Mouse (Mus musculus) T-helper 2 cell (primary cell): ENCODE results near the gene Ugcg.

Experiments used
- in situ Hi-C: fragments of 300-600 bp; cut with MboI, MseI; formaldehyde crosslinking; loops from one replicate; pipeline ENCODE4 v1.15.1; 2025; ENCODE audit warnings: high pct_unique_total_duplicates

Ugcg gene

DNA sequence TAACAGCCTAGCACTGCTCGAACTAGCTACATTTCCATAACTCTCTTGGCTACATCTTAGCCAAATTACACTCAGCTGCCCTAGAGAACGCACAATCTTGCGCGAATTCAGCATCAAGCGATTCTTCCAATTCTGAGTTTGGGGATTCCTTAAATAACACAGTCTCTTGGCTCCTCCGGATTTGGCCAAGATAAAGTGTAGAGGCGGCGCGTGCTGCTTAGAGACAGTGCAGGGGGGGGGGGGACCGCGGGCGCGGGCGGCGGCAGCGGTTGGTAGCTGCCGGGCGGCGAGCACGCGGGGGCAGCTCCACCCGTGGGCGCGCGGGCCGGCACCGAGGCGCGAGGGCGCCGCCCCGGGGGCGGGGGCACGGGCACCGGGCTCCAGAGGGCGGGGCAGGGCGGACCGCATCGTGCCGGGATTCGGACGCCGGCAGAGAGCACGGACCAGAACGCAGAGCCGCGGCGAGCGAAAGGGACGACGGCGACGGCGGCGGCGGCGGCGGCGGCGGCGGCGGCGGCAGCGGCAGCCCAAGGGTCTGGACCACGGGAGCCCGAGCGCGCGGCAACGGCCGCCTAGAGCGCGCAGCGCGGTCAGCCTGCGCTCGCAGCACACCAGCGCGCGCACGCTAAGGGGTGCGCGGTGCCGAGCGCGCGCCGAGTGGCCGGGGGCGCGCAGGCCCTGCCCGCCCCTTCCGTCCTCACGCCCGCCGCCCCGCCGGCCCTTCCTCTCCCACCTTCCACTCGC lies at the start of gene Ugcg:
Gene Ugcg, plus strand, starts transcription at position 456 of the 744 bp plus-strand sequence.
- in situ Hi-C loops, result no loop called here

DNA sequence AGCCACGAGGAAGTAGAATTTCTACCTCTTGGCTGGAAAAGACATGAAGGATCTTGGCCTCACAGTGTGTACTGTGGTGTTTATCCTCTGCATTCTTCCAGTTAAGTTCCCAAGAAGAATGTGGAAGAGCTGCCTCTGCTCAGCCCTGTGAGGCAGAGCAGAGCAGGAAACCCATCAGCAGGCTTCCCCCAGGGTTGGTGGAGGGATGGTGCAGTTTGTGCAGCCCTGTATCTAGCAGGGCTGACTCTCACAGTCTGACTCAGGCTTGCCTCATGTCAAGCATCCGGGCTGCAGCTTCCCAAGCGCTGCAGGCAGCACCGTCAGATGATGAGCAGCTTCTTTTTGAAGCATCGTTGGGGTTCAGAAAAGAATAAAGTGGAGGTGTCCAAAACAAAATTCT lies 40.0 kb upstream of the Ugcg start:
- in situ Hi-C loops, result no loop called here

DNA sequence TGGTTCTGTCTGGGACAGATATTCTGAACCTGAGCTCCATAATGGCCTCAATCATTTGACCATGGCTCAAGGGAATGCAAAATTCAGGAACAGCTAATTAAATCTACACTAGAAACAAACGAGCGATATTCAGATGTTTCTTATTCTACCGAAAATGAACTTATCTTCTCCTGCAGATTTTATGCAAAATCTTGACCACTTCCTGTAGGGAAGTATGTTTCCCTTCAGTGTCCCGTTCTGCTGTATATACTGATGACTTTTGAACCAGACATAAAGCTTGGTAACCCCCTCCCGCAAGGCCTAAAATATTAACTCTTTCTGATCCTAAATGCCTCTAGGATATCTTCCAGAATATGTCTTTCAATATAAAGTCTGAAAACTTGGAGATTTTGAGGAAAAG lies 38.1 kb upstream of the Ugcg start:
- in situ Hi-C loops, result no loop called here

DNA sequence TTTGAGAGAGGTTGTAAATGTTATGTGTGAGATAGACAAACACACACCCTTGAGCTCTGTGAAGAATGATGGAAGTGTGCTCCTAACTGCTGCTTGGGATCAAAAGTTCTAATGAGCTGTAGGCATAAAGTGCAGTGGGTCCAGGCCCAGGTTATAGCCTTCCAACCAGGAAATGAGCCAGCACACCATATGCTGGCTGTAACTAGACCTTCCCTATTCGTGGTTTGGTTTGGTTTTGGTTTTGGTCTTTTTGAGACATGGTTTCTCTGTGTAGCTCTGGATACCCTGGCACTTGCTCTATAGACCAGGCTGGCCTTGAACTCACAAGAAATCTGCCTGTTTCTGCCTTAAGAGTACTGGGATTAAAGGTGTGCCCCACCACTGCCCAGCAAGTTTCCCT lies 37.1 kb upstream of the Ugcg start:
- in situ Hi-C loops, result no loop called here

DNA sequence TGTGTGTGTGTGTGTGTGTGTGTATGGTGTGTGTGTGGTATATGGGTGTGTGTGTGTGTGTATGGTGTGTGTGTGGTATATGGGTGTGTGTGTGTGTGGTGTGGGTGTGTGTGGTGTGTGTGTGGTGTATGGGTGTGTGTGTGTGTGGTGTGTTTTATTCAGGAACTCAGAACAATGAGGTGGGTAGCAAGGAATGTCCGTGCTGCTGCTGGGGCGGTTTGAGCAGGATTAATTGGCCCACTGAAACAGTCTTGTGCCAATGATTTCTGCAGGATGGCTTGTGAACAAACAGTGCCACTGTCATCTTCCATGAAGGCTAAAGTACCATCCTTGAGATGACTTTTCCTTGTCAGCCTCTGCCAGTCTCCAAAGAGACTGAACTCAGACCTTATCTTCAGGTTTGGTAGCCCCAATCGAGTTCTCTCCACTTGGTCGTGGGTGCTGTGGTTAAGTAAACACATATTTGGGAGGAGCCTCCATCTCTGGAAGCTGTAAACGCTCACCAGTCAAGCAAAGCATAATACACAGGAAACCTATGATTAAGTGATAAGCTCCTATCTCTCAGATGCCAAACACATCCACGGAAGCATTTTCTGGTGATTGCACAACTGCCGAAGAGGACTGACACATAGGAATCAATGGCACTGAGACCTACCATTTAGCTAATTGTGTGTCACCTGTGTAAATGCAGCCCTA lies 32.0 kb upstream of the Ugcg start:
- in situ Hi-C loops, result no loop called here

DNA sequence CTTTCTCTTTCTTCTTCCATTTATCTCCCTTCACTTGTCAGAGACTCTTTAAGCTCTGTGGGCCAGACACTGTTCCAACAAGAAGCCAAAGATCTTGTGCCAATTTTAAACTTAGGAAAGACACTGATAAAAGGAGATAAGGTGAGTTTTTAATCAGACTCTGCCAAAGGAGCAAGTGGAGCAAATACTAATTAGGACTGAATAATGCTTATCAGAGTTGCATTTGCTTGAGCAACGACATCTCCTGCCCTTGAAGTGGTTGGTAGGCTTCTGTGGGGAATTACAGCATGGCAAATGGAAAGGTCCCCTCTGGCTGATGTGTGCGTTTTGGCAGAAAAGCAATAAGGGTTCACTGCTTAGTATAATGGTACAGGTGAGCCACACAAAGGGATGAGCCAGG lies 31.4 kb upstream of the Ugcg start:
- in situ Hi-C loops, result no loop called here

DNA sequence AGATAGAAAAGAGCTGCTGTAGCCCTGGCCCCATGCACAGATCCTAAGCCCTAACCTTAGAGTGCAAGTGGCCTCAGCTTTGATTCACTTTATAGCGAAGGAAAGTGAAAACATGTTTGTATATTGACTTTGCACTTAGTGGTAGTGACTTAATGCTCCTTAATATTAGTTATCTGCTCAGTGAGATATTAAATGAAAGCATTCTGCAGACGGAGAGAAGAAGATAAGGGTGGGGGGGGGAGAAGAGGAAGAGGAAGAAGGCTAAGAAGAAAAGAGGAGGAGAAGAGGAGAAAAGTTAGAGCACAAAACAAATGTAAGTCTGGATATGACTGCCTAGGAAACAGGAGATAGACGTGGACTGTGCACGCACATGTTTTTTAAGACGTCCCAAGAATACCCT lies 28.8 kb upstream of the Ugcg start:
- in situ Hi-C loops, result loop anchor here (10.0 kb wide), 1 partner anchor 55 kb away; no protein-coding TSS in a partner anchor

DNA sequence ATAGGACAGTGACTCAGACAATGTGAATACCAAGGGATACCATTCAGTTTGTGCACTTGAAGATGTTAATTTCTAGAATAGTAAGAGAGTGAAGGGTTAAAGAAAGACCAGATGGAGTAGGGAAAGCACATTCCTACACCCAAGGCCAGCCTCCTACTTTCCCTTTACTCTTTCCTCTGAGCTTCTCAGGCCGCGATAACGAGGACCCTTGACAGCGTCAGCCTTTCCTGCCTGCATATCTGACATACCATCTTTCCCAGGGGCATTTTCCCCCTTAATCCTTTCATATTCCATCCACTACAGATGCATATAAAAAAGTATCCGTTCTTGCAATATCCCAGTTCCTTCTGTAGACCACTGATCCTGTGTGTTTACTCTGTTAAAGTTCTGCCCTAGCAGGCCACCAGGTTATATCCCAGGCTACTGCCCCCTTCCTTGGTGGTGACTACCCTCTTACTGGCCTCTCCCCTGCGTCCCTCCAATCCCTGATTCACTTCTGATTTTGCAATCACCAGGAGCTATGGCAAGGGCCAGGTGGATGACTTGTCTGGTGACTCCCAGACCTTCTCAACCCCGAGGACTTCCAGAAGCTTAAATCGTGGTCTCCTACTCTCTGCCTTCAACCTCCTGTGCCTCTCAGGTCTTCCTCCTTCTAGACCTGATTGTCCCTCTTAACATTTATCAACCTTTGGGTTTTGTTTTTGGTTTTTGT lies 27.9 kb upstream of the Ugcg start:
- in situ Hi-C loops, result loop anchor here (10.0 kb wide), 1 partner anchor 56 kb away; no protein-coding TSS in a partner anchor

DNA sequence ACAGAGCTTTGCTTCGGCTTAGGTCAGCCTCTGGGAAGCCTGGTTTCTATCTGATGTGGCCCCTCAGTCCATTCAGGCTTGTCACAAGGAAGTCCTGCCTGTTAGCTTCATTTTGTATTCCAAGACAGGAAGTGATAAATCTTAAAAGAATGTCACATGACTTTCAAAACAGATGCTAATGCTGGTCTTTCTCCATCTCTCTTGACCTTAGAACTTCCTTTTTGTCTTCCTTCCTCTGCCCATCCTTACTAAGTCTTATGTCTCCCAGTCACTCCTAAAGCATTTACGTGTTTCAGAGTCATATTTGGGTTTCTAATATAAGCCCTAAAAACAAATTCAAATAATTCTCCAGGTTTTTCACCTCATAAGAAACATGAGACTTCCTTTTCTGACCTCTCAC lies 25.0 kb upstream of the Ugcg start:
- in situ Hi-C loops, result loop anchor here (10.0 kb wide), 1 partner anchor 59 kb away; no protein-coding TSS in a partner anchor

DNA sequence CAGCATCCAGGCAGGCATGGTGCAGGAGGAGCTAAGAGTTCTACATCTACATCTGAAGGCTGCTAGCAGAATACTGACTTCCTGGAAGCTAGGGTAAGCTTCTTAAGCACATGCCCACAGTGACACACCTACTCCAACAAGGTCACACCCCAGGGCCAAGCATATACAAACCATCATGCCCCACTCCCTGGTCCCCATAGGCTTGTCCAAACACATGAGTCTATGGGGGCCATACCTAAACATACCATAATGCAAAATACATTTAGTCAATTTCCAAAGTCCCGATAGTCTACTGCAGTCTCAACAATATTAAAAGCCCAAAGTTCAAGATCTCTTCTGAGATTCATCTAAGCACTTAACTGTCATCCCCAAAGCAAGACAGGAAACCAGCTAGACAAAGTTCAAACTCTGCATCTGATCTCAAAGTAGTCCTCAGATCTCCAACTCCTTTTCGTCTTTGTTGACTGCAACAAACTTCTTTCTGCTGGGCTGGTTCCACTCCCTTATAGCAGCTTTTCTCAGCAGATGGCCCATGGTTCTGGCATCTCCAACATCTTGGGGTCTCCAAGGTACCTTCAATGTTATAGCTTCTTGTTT lies 21.7 kb upstream of the Ugcg start:
- in situ Hi-C loops, result loop anchor here (10.0 kb wide), 1 partner anchor 63 kb away; no protein-coding TSS in a partner anchor

DNA sequence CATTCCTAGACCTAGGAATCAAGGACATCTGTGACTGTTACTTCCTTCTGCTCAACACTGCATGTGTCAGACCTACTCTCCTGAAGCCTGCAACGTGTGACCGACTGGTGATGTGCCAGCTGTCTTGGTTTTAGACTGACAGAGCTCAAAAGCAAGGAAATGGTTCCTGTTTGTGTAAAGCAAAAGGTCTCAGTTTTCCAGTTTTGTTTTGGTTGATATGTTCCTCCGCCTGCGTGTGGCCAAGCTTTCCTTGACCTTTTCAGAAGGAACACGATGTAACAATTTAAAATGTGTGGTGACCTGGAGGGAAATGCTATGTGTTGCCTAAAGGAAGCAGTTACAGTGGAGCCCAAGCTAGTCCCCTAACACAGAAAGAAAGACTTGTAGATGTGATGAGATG lies 19.1 kb upstream of the Ugcg start:
- in situ Hi-C loops, result loop anchor here (10.0 kb wide), 1 partner anchor 65 kb away; no protein-coding TSS in a partner anchor

DNA sequence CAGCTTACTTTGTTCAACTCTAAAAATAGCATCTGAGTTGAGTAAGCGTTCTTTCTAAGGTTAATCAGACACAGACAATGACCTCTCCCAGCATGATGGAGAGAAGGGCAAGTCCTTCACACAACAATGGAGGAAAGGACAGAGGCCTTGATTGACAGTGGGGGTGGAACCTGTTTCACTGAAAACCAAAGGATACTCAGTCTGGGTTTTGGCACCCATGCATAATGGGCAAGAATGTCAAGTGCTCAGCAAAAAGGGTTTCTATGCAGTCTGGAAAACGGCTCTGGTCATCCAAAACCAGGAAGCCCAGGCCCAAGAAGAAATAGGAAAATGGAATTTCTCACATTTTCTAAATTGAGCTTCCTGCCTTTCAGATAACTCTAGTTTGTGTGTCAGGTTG lies 16.4 kb upstream of the Ugcg start:
- in situ Hi-C loops, result no loop called here

DNA sequence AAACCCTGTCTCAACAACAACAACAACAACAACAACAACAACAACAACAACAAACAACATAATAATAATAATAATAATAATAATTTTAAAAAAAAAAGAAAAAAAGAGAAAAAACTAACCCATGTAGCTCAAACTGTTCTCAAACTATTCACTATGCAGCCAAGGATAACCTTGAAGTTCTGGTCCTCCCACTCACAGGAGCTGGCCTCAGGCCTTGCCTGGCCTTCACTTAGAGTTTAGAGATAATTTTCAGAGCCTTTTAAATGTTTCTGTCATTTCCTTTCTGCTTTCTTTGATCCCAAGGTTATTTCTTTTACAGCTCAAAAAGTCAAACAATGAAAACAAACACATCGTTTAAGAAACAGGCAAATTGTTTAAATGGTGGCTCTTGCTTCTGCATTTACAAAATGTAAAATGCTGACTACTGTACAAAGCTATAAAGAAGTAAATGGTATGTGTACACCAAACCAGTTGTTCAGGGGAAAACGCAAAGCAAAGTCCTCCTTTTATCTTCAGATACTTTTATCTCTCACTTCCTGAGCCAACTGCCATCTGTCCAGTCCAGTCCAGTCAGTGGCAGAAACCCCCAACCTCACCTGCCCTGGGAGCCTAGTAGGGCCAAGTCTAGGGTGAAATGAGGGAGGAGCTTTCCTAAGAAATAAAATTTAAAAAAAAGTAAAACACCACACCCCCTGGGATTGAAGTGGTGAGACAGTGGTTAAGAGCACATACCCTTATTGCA lies 15.7 kb upstream of the Ugcg start:
- in situ Hi-C loops, result no loop called here

DNA sequence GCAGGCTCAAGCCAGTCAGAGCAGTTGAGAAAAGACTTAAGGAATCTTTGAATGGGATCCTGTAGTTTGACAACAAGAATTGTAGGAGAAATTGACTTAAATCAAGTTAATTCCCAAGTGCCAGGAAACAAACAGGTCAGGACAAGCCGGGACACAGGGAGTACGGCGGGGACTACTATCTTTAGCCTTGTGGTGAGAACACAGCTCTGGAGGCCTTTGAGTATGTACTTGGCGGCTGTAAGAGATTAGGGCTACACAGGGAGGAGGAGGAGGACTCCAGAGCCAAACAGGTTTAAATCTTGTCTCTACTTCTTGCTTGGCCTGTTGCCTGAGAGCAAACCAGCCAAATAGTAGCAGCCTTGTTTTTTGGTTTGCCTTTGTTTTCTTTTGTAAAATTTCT lies 14.1 kb upstream of the Ugcg start:
- in situ Hi-C loops, result no loop called here

DNA sequence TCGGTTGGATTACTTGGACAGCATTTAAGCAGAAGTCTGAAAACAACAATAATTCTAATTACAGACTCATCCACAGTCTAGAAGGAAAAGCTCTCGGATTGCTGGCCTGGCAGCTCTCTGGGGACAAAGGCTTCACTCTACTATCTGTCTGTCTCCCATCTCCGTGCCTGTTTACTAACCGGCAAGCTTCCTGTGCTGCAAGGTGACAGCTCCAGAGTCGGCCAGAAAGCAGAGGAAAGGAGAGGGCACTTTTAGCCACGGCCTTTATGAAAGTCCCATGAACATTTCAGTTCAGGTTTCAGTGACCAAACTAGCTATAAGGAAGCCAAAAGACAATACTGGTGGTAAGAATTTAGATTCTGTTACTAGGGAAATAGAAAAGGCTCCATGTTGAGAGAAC lies 13.1 kb upstream of the Ugcg start:
- in situ Hi-C loops, result no loop called here

DNA sequence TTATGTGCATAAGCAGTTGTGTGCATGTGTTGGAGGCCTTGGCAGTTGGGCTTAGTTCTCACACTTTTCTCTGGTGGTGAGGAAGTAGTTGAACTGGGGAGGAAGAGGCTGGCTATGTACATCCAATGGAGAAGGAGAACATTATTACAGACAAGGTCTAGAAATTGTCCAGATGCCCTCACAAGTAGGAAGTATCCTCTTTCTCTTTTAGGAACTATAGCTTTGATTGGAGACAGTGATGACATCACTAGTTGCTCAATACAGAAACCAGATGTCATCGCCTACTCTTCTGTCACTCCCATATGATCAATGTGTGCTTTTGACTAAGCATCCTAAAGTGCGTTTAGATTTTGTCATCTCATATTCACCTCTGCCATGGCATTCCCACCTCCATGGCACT lies 11.5 kb upstream of the Ugcg start:
- in situ Hi-C loops, result no loop called here

DNA sequence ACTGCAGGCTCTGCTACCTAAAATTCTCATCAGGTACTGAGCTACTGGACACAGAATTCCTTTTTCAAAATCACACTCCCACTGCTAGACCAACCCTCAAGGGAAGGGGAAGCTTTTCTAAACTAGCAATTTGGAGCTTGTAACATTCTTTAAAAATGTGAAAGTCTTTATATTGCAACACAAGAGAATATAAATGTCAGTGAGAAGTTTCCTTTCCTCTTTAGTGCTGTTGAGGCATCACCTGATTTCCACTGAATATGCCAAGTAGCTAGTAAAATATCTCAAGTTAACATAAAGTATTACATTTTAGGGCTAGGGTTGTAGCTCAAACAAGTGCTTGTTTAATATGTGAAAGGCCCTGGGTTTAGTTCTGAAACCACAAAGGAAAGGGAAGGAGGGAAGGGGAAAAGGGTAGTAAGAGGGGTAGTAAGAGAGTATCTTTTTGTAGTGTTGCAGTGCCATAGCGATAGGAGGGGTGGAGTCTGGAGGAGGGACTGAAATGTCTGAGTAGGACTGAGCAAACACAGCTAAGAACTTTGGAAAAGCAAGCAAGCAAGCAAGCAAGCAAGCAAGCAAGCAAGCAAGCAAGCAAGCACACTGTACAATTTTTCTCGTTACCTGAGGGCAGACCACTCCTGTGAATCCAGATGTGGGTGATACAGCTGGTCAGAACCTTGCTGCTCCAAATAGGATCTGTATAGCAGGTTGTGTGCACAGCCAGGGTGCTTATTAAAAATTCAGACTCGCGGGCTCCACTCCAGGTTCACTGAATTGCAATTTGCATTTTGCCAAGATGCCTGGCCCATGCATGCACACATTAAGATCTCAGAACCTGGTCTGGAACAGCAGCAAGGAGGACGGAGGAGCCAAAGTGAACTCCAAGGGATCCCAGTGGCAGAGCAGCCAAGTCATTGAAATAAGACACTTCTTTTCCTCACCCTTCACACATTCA lies 7.5 kb upstream of the Ugcg start:
- in situ Hi-C loops, result no loop called here

DNA sequence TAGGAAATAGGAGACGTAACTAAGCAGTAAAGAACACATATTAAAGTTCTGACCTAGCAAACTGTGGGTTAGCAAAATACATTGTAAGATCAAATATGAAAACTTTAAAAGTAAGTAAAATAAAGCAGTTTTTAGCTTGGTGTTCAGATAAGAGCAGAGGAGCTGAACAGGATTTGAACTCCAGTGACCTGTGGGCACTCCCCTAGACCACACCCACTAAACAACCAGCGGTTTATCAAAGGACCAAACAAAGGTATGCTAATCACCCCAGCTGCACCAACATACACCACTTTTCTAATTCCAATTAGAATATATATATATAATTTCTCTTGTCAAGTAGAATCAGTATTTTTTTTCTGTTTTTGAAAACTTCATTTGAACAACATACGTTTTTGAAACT lies 3.4 kb upstream of the Ugcg start:
- in situ Hi-C loops, result no loop called here

DNA sequence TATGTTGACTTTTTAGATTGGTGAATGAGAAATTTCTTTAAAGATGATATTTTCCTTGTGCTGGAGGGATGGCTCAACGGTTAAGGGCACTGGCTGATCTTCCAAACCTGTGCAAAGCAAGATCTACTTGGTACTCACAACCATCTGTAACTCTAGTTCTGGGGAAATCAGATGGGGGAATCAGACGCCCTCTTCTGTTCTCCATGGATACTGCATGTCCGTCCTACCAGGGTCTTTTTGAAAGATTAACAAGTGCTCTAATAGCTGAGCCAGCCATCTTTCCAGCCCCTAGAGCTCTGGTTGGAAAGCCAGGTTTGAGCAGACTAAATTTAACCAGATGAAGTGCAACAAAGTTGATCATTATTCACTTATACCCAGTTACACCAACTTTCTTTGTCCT lies 1.8 kb upstream of the Ugcg start:
- in situ Hi-C loops, result no loop called here

DNA sequence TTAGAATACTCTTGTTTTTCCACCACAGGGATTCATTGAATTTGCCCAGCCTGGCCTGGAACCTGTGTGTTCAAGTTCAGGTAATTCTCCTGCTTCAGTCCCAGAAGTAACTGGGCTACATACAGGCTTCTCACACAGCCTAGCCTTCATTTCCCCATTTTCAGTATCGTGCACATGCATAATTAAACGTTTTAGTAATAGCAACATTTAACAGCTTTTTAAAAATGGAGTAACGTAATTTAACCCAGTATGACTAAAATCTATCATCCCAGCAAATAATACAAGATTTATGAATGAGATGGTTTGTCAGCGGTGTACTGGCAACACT lies 619 bp upstream of the Ugcg start:
- in situ Hi-C loops, result no loop called here
